Mouse (Mus musculus) C2C12 (cell line): ENCODE measurements around the gene Top3a.

Experiments used
- CTCF ChIP-seq: IDR thresholded peaks from one replicate; pipeline ENCODE4 v1.5.1; 2011; ENCODE audit not compliant: control insufficient read depth, insufficient read depth, insufficient read length
- FOSL1 ChIP-seq: IDR thresholded peaks from one replicate; pipeline ENCODE4 v1.8.0; 2011; ENCODE audit warnings: mild to moderate bottlenecking, low read length; ENCODE audit not compliant: poor library complexity, insufficient read depth, severe bottlenecking
- MYOD1 ChIP-seq: IDR thresholded peaks from one replicate; pipeline ENCODE4 v1.6.1; 2011; ENCODE audit warnings: low read depth; ENCODE audit not compliant: control insufficient read depth, insufficient read length
- USF1 ChIP-seq: IDR thresholded peaks from one replicate; pipeline ENCODE4 v1.6.1; 2011; ENCODE audit warnings: low read depth, mild to moderate bottlenecking, control low read depth, moderate library complexity

DNA sequence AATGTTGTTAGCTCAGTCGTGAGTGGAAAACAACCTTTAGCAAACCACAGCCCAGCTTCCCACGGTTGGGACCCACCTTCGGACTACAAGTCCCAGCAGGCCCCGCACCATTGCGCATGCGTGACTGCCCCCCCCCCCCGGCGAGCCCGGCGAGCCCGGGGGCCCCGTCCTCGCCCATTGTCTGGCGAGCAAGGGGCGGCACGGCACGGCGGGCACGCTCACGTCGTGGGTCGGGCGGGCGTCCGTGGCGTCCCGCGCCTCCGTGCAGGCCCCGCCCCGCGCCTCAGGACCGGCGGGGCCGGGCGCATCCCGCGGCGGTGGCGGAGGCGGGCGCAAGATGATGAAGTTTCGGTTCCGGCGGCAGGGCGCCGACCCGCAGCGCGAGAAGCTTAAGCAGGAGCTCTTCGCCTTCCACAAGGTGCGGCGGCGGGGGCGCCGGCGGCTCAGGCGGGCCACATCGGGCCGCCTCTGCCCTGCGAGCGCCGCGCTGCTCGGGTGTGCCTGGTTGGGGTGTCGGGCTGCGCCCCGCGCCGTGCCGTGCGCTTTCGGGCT lies 77.6 kb downstream of the Top3a start, which contains the start of gene Llgl1:
- TF ChIP-seq USF1 (no peak), CTCF (no peak), FOSL1 (no peak), MYOD1 (no peak)
